Mouse (Mus musculus): ENCODE measurements around the gene Grip2.

- TF ChIP-seq CTCF (IDR thresholded peaks at IDR 0.05; ENCODE audit: borderline replicate concordance, control insufficient read depth, extremely low read depth, insufficient read depth, low read length, poor library complexity): no peak
- TF ChIP-seq POLR2A (IDR thresholded peaks at IDR 0.05; ENCODE audit: control insufficient read depth, extremely low read depth, insufficient read depth, low read length, poor library complexity): no peak
Observed at GRCm38 (mm10) chr6:91738058-91738457, 89.0 kb downstream of the Grip2 start.

Data from thymus, adult 2 months (tissue).